Mouse (Mus musculus): ENCODE results near the gene Cryga.

DNA sequence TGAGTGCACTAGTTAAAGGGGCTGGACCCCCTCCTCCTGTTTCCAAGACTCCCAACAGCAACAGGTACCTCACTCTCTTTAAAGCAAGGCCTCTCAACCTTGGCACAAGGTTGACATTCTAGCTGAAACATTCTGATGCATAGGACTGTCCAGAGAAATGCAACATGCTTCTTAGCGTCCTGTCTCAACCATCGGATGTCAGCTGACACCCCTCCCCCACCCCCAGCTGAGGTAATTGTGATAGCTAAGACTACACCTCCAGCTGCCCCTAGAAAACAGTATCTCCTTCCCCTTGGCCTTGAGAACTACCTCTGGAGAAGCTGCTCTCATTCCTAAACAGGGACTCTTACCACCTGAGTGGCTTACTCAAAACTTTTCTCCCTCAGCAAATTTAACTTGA lies 51.0 kb downstream of the Cryga start:
- no peak for TF ChIP-seq CTCF (IDR thresholded peaks at IDR 0.05; ENCODE audit: low read depth)
- no peak for TF ChIP-seq EP300 (IDR thresholded peaks at IDR 0.05; ENCODE audit: low read depth)
